Mouse (Mus musculus): ENCODE data around the gene Cradd.

DNA sequence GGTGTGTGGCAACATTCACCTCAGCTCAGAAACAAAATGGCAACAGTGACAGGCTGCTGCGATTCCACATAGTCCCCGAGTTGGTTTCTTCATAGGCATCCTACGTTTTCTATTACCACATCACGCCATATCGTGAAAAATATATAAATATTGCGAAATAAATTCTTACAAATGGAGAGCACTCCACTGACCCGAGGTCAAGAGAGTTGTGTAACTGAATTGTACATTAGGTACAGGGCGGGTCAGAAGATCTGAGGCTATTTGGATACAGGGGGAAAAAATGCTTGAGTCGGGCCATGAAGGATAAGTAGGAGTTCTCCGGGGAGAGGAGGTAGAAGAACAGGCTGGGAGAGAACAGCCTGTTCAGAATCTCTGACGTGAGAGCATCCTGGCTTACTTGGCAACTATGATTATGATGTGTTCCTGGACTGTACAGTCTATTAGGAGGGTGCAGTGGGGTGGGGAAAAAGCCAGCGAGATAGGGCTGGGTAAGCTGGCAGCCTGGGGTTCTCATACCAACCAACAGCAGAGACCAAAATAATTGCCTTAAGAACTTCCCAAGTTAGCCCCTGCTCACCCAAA lies 37.4 kb upstream of the Cradd start:
- TF ChIP-seq CTCF (IDR thresholded peaks at IDR 0.05; ENCODE audit: low read depth, low read length) (no peak), POLR2A (IDR thresholded peaks at IDR 0.05; ENCODE audit: extremely low read depth, insufficient read depth, low read length) (no peak)

All from liver, adult 2 months (tissue).